Mouse (Mus musculus) spleen, adult 18-20 months (tissue): ENCODE measurements around the gene Rnf41.

Experiments
- DNase-seq, 2 experiments: peaks; one replicate each; pipeline ENCODE4 v3.0.0; 2022; ENCODE audit warnings: mixed read lengths in 2 of 2

The Rnf41 gene

GRCm38 (mm10) chr10:128488776-128489175, 77.3 kb downstream of the Rnf41 start:
- DNase-seq, result no peak

- no peak for DNase-seq
Observed at GRCm38 (mm10) chr10:128489380-128489779, 77.9 kb downstream of the Rnf41 start.

GRCm38 (mm10) chr10:128489785-128490184, 78.3 kb downstream of the Rnf41 start:
- no peak for DNase-seq

- DNase-seq, result no peak
Observed at GRCm38 (mm10) chr10:128490232-128490631, 78.8 kb downstream of the Rnf41 start.

GRCm38 (mm10) chr10:128490912-128491311, 79.5 kb downstream of the Rnf41 start:
- DNase-seq, result no peak
